Mouse (Mus musculus) midbrain, embryonic 14.5 days (tissue): ENCODE data around the gene Slc36a2. TPM values are rescaled to one million over a fixed set of nuclear protein-coding genes. Genes with fewer than 3 reads are reported as not detected.

ENCODE experiments used
- ATAC-seq: fragments of 200-750 bp; cut with Nextera tagmentation; 2 replicates; pipeline ENCODE4 v1.8.0; 2017; ENCODE audit warnings: moderate number of reproducible peaks, moderate library complexity; ENCODE audit not compliant: low FRiP score, low TSS enrichment
- DNase-seq: peaks from one replicate; pipeline ENCODE4 v3.0.0-alpha.2; 2015
- H3K27ac ChIP-seq: fragments of 300-500 bp; sonication (generic); replicated peaks from 2 replicates; pipeline ENCODE4 v1.5.1; 2014; ENCODE audit warnings: mild to moderate bottlenecking, low read depth, low read length, moderate library complexity
- H3K27me3 ChIP-seq: fragments of 300-500 bp; sonication (generic); 2 replicates; pipeline ENCODE4 v1.6.1; 2014; ENCODE audit warnings: low read length, control low read depth, mixed read lengths; ENCODE audit not compliant: control insufficient read depth, insufficient read depth
- H3K36me3 ChIP-seq: fragments of 300-500 bp; sonication (generic); 2 replicates; pipeline ENCODE4 v1.6.1; 2014; ENCODE audit warnings: low read length, control low read depth; ENCODE audit not compliant: control insufficient read depth, insufficient read depth
- H3K4me1 ChIP-seq: fragments of 300-500 bp; sonication (generic); 2 replicates; pipeline ENCODE4 v1.6.1; 2014; ENCODE audit warnings: mild to moderate bottlenecking, antibody characterized with exemption, low read length, control low read depth; ENCODE audit not compliant: control insufficient read depth, insufficient read depth
- H3K4me2 ChIP-seq: fragments of 300-500 bp; sonication (generic); 2 replicates; pipeline ENCODE4 v1.6.1; 2014; ENCODE audit warnings: mild to moderate bottlenecking, low read length, moderate library complexity
- H3K4me3 ChIP-seq: fragments of 300-500 bp; sonication (generic); replicated peaks from 2 replicates; pipeline ENCODE4 v1.5.1; 2014; ENCODE audit warnings: low read depth, low read length
- H3K9ac ChIP-seq: fragments of 300-500 bp; sonication (generic); replicated peaks from 2 replicates; pipeline ENCODE4 v1.6.1; 2014; ENCODE audit warnings: mild to moderate bottlenecking, low read length, moderate library complexity
- H3K9me3 ChIP-seq: fragments of 300-500 bp; sonication (generic); 2 replicates; pipeline ENCODE4 v1.6.1; 2016; ENCODE audit warnings: low read length, control low read depth, mixed read lengths; ENCODE audit not compliant: control insufficient read depth
- WGBS: fragments of 180-500 bp; shearing (Covaris S2); extraction: QIAGEN DNeasy Blood & Tissue Kit; methylation state at CpG from one replicate; pipeline ENCODE4 v1.1.7; 2014; 5-methylcytosine and 5-hydroxymethylcytosine counted together
- polyA plus RNA-seq: library from polyadenylated mRNA; unstranded; fragments of >200 nt; fragmentation: Nextera tagmentation; extraction: Ambion mirVana; gene quantifications from 2 replicates; pipeline ENCODE4 v1.2.1, GENCODE M21; 2014

Gene Slc36a2
- polyA plus RNA-seq, 1 experiment from 2014 or later = 0.12 TPM

DNA sequence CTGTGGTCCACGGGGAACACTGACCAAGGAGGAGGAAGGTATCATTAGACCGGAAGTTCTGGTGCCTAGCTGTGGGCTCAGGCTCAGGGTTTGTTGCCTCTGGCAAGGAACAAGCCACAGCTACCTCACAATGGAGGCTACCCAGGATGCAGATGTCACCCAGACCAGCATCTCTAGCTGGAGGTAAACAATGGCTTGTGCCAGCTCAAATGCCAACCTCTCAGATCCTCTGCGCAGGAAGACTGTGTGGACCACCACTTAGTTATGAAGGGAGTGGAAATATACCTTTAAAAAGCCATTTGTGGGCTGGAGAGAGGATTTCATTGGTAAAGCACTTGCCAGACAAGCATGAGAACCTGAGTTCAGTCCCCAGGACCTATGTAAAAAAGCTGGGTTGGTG, 33.3 kb downstream of the Slc36a2 start, which contains the start of gene Slc36a3:
Slc36a3 (minus strand) TSS at position 101 of the 400 bp plus-strand sequence.
- Histone ChIP-seq H3K9me3 (no peaks in the 10 kb centered on the region), H3K4me2 (no peak within 1 kb of the TSS), H3K27ac (no peak within 1 kb of the TSS), H3K9ac (no peak within 1 kb of the TSS), H3K36me3 (no peaks in the 10 kb centered on the region), H3K27me3 (no peaks in the 10 kb centered on the region), H3K4me1 (no peaks in the 10 kb centered on the region), H3K4me3 (no peak within 1 kb of the TSS)
- no peak for DNase-seq
- 87% methylated on average over 3 of the region's 3 CpGs for WGBS
- ATAC-seq = no peak

DNA sequence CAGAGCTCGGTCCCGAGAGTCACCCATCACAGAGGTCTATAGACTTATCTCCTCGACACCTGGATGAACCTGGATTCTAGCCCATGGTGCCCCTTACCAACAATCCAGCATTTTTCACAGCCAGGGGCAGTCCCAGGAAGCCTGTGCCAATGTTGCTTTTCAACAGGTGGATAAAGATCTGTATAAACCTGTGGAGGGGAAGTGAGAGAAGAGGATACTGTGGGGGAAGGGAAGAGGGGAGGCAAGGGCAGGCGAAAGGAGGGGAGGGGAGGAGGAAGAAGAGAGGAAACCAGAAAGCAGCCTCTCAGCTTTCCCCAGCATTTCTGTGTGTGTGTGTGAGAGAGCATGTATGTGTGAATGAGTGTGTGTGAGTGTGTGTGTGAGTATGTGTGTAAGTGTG, 36.4 kb downstream of the Slc36a2 start:
- no peaks in the 10 kb centered on the region for H3K27me3 ChIP-seq
- ATAC-seq (no peak), DNase-seq (no peak)
- 88% methylated on average over 4 of the region's 4 CpGs for WGBS
- H3K9ac ChIP-seq = no peak overlapping the region
- H3K9me3 ChIP-seq = no peaks in the 10 kb centered on the region
- no peaks in the 10 kb centered on the region for H3K4me1 ChIP-seq
- H3K27ac ChIP-seq = no peak overlapping the region
- H3K36me3 ChIP-seq = no peaks in the 10 kb centered on the region
- H3K4me2 ChIP-seq = no peak overlapping the region
- H3K4me3 ChIP-seq = no peak overlapping the region

DNA sequence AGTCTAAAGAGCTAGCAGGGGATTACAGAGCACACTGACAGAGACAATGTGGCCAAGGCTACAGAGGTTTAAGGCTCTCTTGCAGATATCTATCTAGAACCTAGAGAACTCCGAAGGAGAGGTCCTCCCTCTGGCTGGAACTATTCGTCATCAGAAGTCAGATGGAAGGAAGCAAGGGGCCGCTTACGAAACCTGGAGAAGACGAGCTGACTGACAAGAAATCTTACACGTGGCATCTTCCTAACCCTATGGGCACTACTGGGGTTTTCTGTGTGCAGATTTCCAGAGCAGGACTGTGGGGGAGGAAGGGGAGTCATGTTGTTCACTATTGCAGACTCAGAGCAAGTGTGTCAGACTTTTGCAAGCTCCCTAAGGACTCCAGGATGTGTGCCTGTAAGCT, 37.5 kb downstream of the Slc36a2 start:
- H3K27me3 ChIP-seq = no peaks in the 10 kb centered on the region
- H3K4me2 ChIP-seq = no peak overlapping the region
- DNase-seq (no peak), ATAC-seq (no peak)
- no peaks in the 10 kb centered on the region for H3K36me3 ChIP-seq
- H3K9me3 ChIP-seq = no peaks in the 10 kb centered on the region
- H3K9ac ChIP-seq = no peak overlapping the region
- H3K4me1 ChIP-seq = no peaks in the 10 kb centered on the region
- WGBS = 51% methylated on average over 6 of the region's 6 CpGs
- H3K4me3 ChIP-seq = no peak overlapping the region
- no peak overlapping the region for H3K27ac ChIP-seq

DNA sequence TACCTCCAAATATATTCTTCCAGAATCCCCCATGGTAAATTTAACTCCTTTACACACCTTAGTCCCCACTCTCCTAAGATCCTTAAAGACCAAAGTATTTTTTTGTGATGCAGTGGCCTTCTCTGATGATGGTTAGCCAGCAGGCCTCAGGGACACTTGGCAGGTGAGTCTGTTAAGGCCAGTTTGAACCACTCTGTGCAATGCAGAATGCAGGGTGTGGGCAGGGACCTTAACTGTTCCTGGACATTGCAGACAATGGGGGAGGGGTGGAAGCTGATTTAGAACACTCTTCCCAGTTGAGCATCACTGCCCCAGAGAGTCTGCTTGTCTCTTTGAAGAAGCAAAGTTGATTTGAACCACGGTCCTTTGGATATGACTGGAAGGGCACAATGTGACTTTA, 38.0 kb downstream of the Slc36a2 start:
- no peak for DNase-seq
- ATAC-seq = no peak

DNA sequence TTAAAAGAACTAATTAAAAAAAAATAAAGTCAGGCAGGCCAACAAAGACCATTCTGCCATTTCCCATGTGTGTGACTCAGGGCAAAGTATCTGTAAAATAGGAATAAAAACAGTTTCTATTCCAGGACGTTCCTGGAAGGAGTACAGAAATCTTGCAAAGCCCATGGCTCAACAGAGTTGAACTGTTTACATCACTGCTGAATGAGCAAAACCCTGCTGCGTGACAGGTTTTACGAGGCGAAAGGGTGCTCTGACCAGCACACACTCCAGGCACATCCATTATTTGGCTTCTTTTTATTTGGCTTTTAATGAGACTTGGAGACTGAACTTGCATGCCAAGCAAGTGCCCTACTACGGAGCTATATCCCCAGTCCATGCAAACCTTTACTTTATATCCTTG, 40.9 kb downstream of the Slc36a2 start:
- DNase-seq = no peak
- no peak for ATAC-seq
- 86% methylated on average over 5 of the region's 5 CpGs for WGBS

More for the DNA sequence above, 38.0 kb downstream of the Slc36a2 start:
- no peaks in the 10 kb centered on the region for H3K36me3 ChIP-seq
- no peaks in the 10 kb centered on the region for H3K4me1 ChIP-seq
- no peak overlapping the region for H3K4me3 ChIP-seq
- WGBS = 35% methylated on average over 1 of the region's 1 CpGs
- H3K4me2 ChIP-seq = no peak overlapping the region
- no peaks in the 10 kb centered on the region for H3K27me3 ChIP-seq
- no peak overlapping the region for H3K27ac ChIP-seq
- H3K9me3 ChIP-seq = no peaks in the 10 kb centered on the region
- no peak overlapping the region for H3K9ac ChIP-seq

DNA sequence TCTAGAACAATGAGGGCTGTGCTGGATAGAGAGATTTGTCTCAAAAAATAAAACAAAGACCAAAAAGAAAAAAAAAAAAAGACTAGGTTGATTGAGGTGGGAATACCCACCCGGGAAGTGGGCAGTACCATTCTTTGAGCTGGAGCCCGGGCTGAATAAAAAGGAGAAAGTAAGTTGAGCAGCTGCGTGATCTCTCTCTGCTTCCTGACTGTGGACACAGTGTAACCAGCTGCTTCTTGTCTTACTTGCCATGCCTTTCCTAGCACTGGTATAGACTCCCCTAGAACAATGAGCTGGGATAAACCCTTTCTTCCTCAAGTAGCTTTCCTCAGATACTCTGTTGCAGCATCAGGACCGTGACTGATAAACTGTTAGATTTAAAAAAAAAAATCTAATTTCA, 43.4 kb downstream of the Slc36a2 start:
- H3K4me1 ChIP-seq = no peaks in the 10 kb centered on the region
- H3K9ac ChIP-seq = no peak overlapping the region
- no peak overlapping the region for H3K27ac ChIP-seq
- WGBS = 88% methylated on average over 4 of the region's 4 CpGs
- H3K4me2 ChIP-seq = no peak overlapping the region
- ATAC-seq = no peak
- no peak for DNase-seq
- H3K4me3 ChIP-seq = no peak overlapping the region
- no peaks in the 10 kb centered on the region for H3K9me3 ChIP-seq
- H3K36me3 ChIP-seq = no peaks in the 10 kb centered on the region
- H3K27me3 ChIP-seq = no peaks in the 10 kb centered on the region

More for the DNA sequence above, 40.9 kb downstream of the Slc36a2 start:
- Histone ChIP-seq H3K27ac (no peak overlapping the region), H3K36me3 (no peaks in the 10 kb centered on the region), H3K27me3 (no peaks in the 10 kb centered on the region), H3K9ac (no peak overlapping the region), H3K4me3 (no peak overlapping the region), H3K9me3 (no peaks in the 10 kb centered on the region), H3K4me1 (no peaks in the 10 kb centered on the region), H3K4me2 (no peak overlapping the region)

DNA sequence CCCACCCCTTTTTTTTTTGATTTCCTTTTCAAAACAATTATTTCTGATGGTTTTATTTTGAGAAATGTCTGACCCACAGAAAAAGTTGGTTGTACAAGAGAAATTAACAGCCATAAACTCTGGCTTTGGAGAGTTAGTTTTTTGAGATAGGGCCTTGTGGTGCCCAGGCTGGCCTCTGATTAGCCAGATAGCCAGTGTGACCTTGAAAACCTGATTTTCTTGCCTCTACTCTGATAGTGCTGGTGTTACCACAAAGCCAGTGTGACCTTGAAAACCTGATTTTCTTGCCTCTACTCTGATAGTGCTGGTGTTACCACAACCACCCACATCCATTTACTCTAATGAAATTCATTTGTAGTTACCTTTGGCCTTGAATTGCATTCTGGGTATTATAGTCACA, 47.2 kb downstream of the Slc36a2 start:
- no peak overlapping the region for H3K9ac ChIP-seq
- no peaks in the 10 kb centered on the region for H3K27me3 ChIP-seq
- H3K4me1 ChIP-seq = no peaks in the 10 kb centered on the region
- H3K4me2 ChIP-seq = no peak overlapping the region
- H3K27ac ChIP-seq = no peak overlapping the region
- no peaks in the 10 kb centered on the region for H3K9me3 ChIP-seq
- no peaks in the 10 kb centered on the region for H3K36me3 ChIP-seq
- no peak for ATAC-seq
- DNase-seq = no peak
- H3K4me3 ChIP-seq = no peak overlapping the region

DNA sequence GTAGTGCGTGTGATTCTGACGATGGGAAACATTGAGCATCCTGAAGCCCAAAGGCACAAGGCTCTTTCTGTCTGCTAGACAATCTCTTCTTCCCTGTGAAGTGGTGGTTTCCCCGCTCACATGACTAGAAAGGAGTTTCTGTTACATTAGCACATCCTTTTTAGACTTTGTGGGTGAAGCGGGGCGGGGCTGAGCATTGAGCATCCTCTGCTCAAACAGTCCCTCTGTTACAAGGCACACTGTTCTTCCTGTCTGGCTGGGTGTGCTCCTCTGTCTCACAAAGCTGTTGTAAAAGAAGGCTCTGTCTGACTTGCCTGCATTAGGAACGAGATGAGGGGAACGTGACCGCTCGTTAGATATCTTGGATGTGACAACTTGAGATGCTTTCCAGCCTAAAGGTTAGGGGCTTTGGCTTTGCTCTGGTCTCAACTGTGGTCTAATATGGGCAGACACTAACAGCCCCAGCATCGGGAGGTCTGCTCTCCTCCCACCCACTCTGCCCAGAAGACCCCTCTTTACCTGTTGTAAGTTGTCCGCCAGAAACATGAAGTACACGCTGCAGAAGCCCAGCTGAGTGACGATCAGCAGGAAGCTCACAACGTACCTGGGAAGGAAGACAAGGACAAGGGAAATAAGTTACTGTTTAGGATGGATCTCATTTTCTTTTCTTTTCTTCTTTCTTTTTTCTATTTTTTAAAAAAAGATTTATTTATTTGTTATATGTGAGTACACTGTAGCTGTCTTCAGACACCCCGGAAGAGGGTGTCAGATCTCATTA, 47.9 kb downstream of the Slc36a2 start:
- no peak overlapping the region for H3K4me2 ChIP-seq
- ATAC-seq (no peak), DNase-seq (no peak)
- no peaks in the 10 kb centered on the region for H3K9me3 ChIP-seq
- no peak overlapping the region for H3K27ac ChIP-seq
- no peaks in the 10 kb centered on the region for H3K27me3 ChIP-seq
- no peak overlapping the region for H3K4me3 ChIP-seq
- H3K4me1 ChIP-seq = no peaks in the 10 kb centered on the region
- H3K36me3 ChIP-seq = no peaks in the 10 kb centered on the region
- 84% methylated on average over 15 of the region's 15 CpGs for WGBS
- H3K9ac ChIP-seq = no peak overlapping the region

DNA sequence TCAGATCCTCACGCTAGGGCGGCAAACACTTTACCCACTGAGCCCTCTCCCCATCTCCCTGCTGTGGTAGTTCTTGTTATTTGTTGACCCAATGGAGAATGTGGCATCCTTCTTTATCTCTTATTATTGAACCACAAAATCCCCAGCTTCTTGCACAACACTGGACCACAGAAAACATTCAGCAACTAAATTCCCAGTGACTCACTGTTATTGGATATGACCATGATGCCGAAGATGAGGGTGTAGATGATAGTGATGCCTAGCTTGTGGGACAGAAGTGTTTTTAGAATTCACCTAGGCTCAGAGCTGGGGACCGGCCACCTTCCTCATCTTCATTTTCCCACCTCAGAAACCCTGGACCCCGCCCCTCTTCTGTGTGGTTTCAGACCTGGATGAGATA, 50.0 kb downstream of the Slc36a2 start:
- no peak for ATAC-seq

More for the DNA sequence above, 50.0 kb downstream of the Slc36a2 start:
- no peak overlapping the region for H3K27ac ChIP-seq
- H3K4me1 ChIP-seq = no peaks in the 10 kb centered on the region
- no peak overlapping the region for H3K4me3 ChIP-seq
- no peaks in the 10 kb centered on the region for H3K36me3 ChIP-seq
- H3K27me3 ChIP-seq = no peaks in the 10 kb centered on the region
- no peaks in the 10 kb centered on the region for H3K9me3 ChIP-seq
- H3K9ac ChIP-seq = no peak overlapping the region
- no peak for DNase-seq
- no peak overlapping the region for H3K4me2 ChIP-seq
- WGBS = 88% methylated on average over 5 of the region's 5 CpGs
